Mouse (Mus musculus): ENCODE measurements at regions not wholly inside any gene's neighbourhood (a gene's known extent, or its start where the extent isn't known, plus 50 kb on each side); places are given as distances from the start of the nearest gene placed in this dataset.
"Not testable (repeated sequence)": the region's sequence is repeated elsewhere in the genome, so short reads cannot be mapped to it uniquely, and the experiment has no call there.

DNA sequence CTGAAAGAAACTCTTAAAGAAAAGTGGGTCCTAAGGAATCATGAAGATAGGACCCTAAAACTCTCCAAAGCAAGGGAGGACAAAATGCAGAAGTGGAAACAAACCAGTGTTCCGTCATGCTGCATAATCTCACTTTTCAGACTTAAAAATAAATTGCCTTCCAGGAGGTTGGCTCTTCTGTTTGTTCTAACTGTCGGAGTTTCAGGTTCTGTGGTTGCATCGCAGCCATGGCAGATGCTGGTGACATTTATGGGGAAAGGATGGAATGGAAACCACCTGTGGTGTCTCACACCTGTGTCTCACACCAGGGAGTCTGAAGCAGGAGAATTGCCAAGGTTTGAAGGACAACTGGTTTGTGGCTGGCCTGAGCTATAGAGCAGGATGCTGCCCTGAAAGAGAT is 50.9 kb upstream of the Hivep1 start:
- no peak for DNase-seq (ENCODE audit: low spot score in 2 of 2)

DNA sequence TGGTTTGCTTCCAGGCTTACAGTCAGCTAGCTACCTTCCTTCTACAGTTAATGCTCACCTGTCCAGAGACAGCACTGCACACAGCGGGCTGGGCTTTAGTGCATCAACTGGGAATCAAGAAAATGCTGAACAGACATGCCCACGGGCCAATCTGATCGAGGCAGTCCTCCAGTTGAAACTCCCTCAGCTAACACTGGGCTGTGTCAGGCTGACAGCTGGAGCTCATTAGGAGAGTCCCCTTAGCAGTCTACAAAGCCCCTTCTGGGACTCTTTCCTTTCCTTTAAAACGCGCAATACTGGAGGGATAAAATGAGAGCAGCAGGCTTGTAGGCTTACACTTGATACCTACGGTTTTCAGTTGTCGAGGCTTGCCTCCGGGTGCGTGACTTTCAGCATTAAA is 53.9 kb upstream of the Hivep1 start:
- DNase-seq (ENCODE audit: low spot score in 2 of 2) = no peak

GRCm38 (mm10) chr13:41994126-41994525 is 57.7 kb upstream of the Hivep1 start:
- DNase-seq (ENCODE audit: low spot score in 2 of 2) = no peak

- no peak for DNase-seq (ENCODE audit: low spot score in 2 of 2)
Observed at GRCm38 (mm10) chr13:41975918-41976317, 75.9 kb upstream of the Hivep1 start.

- DNase-seq (ENCODE audit: low spot score in 2 of 2) = no peak
Observed at GRCm38 (mm10) chr13:41962915-41963314, 88.9 kb upstream of the Hivep1 start.

- not testable (repeated sequence) for DNase-seq (ENCODE audit: low spot score in 2 of 2)
Observed at GRCm38 (mm10) chr13:41960960-41961359, 90.9 kb upstream of the Hivep1 start.

GRCm38 (mm10) chr13:41957932-41958331 is 93.9 kb upstream of the Hivep1 start:
- peak in 1 of 2 experiments; percentile 4 for DNase-seq (ENCODE audit: low spot score in 2 of 2)

DNA sequence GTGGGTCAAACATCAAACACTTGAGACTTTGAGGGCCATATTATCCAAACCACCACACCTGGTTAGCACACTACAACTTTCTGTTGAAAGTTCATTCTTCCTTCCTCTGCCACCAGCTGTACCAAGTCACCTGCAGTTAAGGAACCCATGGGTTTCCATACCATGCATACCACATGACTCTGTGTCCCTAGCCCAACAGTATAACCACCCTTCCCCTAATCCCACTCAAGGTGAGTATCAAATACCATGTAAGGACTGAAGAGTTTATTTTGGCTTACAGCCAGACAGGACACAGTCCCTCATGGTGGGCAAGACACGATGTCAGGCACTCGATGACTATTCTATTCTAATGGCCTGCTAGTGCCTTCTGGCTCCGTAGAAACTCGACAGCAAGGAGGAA is 95.9 kb upstream of the Hivep1 start:
- no peak for DNase-seq (ENCODE audit: low spot score in 2 of 2)

GRCm38 (mm10) chr13:41955198-41955597 is 96.6 kb upstream of the Hivep1 start:
- DNase-seq (ENCODE audit: low spot score in 2 of 2) = no peak

DNA sequence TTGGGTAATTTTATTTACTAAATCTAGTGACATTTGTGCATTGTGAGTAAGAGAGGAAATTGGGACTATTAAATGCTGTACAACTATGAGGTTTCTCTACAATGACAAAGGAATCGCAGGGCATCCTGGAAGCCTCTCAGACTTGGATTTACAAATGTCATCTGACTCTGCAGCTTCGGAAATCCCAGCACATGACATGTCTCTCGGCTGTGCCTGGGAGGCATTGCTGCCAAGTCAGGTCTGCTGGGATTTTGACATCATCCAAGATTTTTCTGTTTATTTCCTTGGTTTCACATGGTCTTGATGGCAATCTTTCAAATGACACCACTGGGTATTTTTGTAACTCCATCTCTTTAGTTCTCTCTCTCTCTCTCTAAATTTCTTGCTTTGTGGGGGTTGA is 99.4 kb upstream of the Hivep1 start:
- DNase-seq (ENCODE audit: low spot score in 2 of 2) = peak; percentile 5 to 24

GRCm38 (mm10) chr13:41948241-41948640 is 100.8 kb upstream of the Adtrp start:
- no peak for DNase-seq (ENCODE audit: low spot score in 2 of 2)

DNA sequence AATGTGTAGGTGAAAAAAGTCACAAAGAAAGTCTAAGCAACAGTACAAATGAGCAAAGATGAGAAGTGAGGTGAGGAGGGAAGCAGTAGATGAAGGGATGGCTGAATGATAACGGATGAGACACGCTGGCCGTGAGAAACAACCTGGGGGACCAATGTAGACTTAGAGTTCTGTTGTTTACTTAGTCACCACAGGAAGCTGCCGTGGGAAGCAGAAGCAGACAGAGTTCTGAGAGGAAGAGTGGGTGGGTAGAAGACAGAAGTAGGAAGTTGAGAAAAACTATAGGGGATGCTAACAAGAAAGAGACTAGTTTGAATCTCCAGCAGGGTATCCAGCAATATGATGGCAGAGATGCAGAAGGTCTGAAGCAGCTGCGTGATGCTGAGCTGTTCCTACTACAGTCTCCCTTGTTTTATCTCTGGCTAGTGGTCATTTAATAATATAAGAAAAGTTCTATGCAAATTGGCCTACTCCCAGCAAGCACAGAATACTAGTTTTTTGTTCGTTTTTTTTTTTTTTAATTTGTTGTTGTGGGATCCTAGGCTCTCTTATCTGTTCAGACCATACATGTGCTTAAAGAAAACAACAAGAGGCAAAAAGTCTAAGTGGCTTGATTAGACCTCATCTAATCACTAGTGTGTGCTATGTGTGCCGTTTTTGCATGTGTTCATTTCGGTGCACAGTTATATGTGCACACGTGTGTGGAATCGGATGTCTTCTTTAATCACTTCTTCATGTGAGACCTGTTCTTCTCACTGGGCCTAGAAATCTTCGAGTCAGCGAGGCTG is 85.0 kb upstream of the Adtrp start:
- no peak for DNase-seq (ENCODE audit: low spot score in 2 of 2)

DNA sequence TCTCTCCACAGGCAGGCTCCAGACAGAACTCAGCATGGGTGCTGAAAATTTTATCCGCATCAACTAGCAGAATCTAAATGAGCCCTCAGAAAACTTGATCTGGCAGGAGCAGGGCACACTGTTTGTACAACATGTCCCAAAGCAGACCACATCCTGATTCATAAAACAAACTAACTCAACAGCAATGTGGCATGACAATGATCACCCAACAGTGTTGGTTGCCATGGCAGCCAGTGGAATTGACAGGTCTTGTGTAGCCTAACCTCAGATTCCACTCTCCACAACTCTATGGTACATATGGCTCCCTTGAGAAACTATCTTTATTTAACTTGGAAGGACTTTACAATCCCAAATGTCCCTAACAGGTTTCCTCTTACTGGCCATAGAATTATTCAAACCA is 82.3 kb upstream of the Adtrp start:
- DNase-seq (ENCODE audit: low spot score in 2 of 2) = no peak

- not testable (repeated sequence) for DNase-seq (ENCODE audit: low spot score in 2 of 2)
Observed at GRCm38 (mm10) chr13:41925851-41926250, 78.4 kb upstream of the Adtrp start.

DNA sequence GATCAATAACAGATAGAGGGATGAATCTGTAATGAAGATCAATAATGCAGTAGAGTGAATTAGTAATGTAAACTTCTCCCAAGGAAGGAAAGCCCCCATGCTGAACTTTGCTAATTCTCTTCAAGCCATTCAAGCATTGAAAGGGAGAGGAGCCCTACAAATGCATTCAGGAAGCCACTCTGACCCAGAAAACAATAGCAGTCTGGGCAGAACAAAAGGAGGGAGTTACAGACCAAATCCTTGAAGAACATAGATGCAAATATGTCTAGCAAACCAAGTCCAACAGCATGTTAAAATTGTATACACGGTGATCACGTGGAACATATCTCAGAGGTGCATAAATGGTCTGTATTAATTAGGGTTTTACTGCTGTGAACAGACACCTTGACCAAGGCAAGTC is 77.7 kb upstream of the Adtrp start:
- no peak for DNase-seq (ENCODE audit: low spot score in 2 of 2)

- DNase-seq (ENCODE audit: low spot score in 2 of 2) = no peak
Observed at GRCm38 (mm10) chr13:41921178-41921577, 73.7 kb upstream of the Adtrp start.

DNA sequence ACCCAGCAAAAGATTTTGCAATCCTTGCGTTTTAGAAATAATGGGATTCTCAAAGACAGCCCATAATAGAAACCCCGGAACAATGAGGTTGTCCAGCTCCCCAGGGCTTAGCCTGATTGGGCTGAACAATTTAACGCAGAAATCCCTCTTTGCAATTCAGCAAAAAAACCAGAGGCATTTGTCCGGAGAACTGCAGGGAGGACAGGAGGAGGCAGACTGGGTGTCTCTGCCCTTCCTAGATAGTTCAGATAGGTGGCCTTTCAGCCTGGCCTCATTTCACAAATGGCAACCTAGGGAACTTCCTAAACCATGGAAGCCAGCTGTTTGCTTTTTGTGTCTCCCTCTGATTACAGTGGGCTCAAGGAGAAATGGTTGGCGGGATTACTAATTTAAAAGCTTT is 71.0 kb upstream of the Adtrp start:
- DNase-seq (ENCODE audit: low spot score in 2 of 2) = no peak

- not testable (repeated sequence) for DNase-seq (ENCODE audit: low spot score in 2 of 2)
Observed at GRCm38 (mm10) chr13:41915816-41916215, 68.3 kb upstream of the Adtrp start.

- DNase-seq (ENCODE audit: low spot score in 2 of 2) = no peak
Observed at GRCm38 (mm10) chr13:41910736-41911135, 63.3 kb upstream of the Adtrp start.

- DNase-seq (ENCODE audit: low spot score in 2 of 2) = peak in 1 of 2 experiments; percentile 14
Observed at GRCm38 (mm10) chr13:41910236-41910635, 62.8 kb upstream of the Adtrp start.

DNA sequence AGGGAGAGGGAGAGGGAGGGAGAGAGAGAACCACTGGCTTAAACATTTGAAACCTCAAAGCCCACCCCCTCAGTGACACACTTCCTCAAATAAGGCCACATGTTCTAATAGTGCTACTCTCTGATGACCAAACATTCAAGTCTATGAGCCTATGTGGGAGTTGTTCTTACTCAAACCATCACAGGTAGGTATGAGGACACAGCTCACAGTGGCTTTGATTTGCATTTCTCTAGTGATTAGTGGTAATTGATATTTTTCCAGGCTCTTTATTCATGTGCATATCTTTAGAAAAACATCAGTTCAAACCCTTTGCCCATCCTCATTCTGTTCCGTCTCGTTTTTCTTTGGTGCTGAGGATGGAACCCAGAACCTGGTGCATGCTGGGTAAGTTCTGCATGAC is 59.5 kb upstream of the Adtrp start:
- no peak for DNase-seq (ENCODE audit: low spot score in 2 of 2)

DNA sequence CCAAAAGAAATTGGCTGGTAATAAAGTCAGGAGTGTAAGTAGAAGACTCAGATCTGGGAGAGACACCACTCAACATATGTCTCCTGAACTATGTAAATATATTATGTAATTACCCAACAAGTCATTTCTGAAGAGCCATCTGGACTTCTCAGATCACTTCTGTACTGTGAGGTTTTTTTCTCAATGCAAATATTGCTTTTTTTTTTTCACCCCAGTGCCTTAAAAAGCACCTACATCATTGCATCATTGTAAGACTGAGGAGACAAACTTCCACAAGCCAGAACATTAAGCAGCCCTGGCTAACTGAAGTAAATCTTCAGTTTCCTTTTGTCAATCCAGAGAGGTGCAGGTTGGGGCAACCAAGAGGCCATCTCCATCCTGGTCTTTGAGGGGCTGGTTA is 55.8 kb upstream of the Adtrp start:
- no peak for DNase-seq (ENCODE audit: low spot score in 2 of 2)

- DNase-seq (ENCODE audit: low spot score in 2 of 2) = no peak
Observed at GRCm38 (mm10) chr13:41899837-41900463, 52.5 kb upstream of the Adtrp start.

Data from gastrocnemius, adult 8-10 months (tissue).